Mouse (Mus musculus) adrenal gland, postnatal 25 days (tissue): Measurements from ENCODE around the gene Gabpb1. TPM values are rescaled to one million over a fixed set of nuclear protein-coding genes. Genes with fewer than 3 reads are reported as not detected.

Experiments used
- DNase-seq: peaks from one replicate; pipeline ENCODE4 v3.0.0; 2021; ENCODE audit warnings: mixed read lengths
- long read RNA-seq: library from polyadenylated mRNA; stranded (forward); transcript quantifications from one replicate; pipeline ENCODE4 v2.0.0, GENCODE M21; 2021
- total RNA-seq: library from RNA; stranded (reverse); gene quantifications from 2 replicates; pipeline ENCODE4 v1.2.3, GENCODE M21; 2021

Gabpb1 gene
- total RNA-seq, result 18.4 and 19.6 TPM in 2 replicates
- long read RNA-seq, full-length matches to known transcripts, result 25 of 30 reads
- long read RNA-seq, partial matches to known transcripts, result 1 of 30 reads
- long read RNA-seq, other reads (novel, unspliced or antisense), result 4 of 30 reads

DNA sequence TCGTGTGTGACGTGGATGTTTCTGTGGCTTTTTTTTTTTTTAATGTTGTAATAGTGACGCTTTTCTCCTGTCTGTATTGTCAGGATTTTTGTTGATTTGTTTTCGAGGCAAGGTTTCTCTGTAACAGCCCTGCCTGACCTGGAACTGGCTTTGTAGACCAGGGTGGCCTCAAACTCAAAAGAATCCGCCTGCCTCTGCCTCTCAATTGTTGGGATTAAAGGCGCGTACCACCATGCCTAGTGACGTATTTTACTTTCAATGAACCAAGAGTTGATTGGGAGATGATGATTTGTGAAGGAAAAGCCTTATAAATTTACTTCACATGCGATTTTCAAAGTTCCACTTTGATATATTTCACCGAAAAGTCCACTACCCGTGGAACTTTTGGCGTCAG, at the start of gene Gabpb1:
Gabpb1 (minus strand) TSS at position 216 of the 394 bp plus-strand sequence.
- no peak for DNase-seq

DNA sequence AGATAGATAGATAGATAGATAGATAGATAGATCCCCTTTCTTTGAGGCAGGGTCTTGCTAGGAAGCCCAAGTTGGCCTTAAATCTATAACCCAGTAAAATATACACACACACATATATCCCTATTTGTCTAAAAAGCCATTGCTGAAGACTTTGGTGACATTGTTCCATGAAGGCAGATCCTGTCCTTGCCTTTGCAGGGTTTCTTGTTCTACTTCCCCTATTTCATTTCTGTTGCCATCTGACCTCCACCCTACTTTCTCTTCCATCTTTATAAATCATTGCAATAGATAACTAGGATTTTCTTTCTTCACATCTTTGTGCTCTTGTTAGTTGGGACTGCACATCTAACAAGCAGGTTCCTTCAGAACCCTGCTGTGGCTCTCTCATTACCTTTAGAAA, 36.8 kb upstream of the Gabpb1 start:
- DNase-seq, result no peak

DNA sequence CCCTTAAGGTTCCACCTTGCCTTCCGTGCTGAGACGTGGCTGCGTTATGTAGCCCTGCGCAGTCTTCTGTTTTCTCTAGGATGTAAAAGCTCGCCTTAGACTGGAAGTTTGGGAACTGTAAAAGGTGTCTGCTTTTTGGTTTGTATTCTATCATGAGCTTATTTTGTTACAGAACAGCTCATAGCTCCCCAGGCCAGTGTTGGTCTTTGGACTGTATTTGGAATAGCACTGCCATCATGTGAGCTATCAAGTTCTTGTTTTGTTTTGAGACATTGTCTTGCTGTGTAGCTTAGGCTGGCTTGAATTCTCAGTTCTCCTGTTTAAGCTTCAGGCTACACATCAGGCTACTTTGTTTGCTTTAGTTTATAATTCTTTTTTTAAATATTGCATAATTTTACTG, 36.4 kb upstream of the Gabpb1 start:
- DNase-seq, result no peak

DNA sequence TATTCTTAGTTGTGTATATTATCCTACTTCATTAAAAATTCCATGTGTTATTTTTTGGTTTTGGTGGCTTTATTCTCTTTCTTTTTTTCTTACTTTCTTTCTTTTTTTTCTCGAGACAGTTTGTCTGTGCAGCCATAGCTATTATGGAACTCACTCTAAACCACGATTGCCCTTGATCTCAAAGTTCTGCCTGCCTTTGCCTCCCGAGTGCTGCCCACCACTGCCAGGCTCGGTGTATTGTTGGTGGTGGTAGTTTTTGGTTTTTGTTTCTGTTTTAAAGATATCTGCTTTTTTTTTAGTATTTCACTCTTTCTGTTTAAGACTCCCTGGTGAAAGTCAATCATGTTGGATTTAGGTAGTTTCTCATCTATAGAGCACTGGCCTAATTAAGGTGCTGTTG, 32.2 kb upstream of the Gabpb1 start:
- no peak for DNase-seq

DNA sequence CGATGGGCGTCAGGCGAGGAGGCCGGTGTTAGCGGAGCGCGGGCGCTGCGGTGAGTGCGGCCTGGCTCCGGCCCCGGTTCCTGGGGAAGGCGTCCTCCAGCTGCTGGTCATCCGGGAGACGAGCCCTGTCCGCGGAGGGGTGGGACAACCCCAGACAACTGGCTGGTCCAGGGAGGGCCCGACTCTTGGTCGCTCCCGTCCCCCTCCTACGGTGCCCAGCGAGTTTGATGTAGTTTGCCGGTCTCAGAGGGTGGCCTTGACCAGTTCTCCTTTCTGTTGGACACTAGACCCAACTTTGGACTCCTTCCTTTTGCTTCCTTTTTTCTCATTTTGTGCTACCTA, 31.3 kb upstream of the Gabpb1 start:
- no peak for DNase-seq

DNA sequence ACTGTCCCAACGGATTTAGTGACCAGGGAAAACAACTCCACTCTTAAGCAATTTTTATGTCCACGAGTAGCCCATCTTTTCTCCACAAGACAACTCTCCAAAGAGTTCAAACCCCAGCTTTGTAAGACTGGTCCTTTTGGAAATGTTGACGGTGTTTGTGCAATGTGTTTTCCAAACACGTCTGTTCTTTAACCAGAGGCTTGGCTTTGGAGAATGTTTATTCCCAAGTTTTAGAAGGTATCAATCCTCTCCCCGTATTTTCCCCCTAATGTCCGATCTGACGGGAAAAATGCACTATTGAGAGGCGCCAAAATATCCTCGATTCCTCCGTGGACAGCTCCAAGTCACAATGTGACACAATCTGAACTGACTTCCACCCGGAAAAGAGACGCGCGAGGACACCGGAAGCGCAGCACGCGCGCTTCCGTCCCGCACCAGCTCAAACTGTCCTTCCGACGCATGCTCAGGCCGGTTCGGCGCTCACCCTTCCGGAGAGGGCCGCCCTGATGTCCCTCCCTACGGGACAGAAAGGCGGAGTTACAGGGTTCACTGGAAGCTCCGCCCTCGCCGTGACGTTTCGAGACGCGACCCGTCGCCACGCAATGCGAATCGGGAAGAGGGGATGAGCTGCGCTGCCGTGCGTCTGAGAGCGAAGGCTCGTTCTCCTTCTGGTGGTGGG, 30.8 kb upstream of the Gabpb1 start, which contains the start of gene Usp8:
Usp8 (plus strand) TSS at position 570 of the 679 bp plus-strand sequence.
- DNase-seq, result peak; percentile 97

DNA sequence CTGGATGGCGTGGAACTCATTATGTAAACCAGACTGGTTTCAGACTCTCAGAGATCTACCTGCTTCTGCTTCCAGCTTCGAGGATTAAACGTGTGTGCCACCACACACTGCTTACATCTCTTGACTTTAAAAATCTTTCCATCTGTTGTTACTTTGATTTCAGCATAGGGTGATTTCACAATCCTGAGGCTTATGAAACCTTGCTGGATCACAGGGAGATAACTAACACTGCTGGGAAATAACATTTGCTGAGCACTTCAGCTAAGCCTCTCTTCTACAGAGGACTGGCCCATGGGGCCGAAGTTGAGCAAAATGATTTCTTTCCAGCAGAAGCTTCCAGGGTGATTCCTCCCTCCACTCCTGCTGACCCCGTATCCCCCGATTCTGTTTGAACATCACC, 19.1 kb upstream of the Gabpb1 start:
- no peak for DNase-seq

DNA sequence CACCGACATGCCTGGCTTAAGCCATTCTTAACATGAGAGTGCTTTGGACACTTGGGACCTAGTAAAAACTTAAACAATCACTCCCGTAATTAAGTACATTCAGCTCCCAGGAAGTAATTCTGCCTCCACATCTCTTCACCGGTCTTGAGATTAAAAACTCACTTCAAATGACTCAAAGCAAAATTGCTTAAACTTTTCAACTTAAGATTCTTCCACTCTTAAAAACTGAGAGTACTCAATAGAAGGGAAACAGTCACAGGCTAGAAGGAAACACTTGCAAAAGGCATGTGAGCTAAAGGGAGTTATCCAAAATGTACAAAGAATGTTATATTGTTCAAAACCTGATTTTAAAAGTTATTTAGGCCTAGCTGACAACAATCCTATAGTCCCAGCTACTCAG, 15.2 kb upstream of the Gabpb1 start:
- DNase-seq, result no peak

DNA sequence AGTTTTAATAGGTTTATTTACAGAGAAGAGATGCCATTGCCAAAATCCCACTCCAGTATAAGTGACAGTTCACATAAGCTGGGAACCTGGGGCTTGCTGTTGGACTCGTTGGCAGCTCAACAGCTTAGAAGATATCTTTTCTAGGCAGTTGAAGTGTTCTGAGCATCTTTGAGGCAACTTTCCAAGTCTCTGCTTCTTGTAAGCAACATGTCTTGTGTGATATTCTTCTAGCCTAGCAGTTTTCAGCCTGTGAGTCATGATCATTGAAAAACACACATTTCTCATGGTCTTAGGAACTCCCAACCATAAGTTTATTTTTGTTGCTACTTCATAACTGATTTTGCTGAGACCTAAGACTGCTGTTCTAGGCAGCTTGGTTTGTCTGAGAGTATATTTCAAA, 6.8 kb upstream of the Gabpb1 start:
- no peak for DNase-seq

DNA sequence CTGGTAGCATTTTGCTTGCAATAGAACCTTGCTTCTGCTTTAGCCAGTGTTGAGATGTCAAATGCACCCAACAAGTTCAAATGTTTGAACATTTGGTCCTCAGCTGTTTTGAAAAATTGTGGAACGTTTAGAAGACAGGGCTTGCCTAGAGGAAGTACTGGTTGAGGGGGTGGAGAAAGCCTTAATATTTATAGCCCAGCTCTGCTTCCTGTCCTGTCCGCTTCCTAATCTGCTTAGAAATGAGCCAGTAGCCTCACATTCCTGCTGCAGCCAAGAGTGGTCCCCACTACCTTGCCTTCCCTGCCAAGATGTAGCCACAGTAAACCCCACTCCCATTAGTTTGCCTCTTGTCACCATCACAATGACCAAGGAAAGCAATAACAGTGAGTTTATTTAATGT, 6.2 kb upstream of the Gabpb1 start:
- DNase-seq, result no peak

DNA sequence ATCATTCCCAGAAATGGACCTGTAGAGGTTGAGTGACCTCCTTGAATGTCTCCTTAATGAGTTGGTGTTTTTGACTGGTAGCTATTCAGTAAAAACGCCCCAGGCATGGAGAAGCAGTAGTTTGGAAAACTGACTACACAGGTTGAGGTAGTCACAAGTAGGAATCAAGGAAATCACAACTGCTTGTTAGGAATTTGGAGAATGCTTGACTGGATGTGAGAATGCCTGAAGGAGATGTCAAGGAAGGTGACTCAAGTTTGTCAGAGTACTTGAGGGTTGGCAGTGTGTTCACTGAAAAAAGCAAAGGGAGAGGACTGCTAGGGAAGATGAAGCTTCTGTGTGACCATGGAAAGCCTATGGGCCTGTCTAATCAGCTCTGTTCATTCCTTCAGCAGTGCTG, 1.2 kb upstream of the Gabpb1 start:
- no peak for DNase-seq

DNA sequence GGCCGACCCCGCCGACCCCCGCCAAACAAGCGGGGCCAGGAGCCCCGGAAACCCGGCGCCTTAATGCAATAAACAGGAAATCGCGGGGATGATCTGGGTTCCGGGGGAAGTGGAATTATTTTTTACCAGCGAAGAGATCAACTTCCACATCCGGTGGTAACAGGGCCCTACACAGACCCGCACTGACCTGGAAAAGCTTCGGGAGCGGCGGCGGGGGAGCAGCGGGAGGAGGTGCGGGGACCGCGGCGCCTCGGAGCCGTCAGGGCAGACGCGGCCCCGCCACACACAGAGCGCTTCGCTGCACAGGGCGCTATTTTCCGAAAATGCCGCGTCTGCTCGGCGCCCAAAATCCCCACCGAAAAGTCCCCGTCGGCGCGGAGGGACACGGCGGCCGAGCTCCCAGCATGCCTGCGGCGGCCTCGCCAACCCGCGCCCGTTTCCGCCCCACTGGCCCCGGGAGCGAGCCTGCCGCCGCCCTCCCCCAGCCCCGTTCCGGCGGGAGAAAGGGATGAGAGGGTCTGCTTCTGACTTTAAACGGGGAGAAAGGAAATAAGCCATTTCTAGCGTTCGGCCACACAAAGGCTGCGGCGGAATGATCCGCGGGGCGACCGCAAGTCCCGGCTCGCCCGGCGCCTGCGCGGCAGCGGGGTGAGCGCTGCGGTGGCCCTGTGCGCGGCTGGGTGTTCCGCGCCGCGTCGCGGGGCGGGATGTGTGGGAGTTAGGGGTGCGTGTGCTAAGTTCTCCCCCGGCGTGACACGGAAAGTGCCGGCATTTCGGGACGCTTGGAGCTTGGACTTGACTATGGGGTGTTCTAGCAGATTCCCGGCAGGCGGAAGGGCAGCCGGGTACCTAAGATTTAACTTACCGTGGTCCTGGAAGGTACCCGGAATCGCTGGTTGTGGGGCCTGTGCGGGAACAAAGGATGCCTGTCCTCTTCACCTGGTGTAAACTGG, 692 bp downstream of the Gabpb1 start:
- peak; percentile 84 for DNase-seq

DNA sequence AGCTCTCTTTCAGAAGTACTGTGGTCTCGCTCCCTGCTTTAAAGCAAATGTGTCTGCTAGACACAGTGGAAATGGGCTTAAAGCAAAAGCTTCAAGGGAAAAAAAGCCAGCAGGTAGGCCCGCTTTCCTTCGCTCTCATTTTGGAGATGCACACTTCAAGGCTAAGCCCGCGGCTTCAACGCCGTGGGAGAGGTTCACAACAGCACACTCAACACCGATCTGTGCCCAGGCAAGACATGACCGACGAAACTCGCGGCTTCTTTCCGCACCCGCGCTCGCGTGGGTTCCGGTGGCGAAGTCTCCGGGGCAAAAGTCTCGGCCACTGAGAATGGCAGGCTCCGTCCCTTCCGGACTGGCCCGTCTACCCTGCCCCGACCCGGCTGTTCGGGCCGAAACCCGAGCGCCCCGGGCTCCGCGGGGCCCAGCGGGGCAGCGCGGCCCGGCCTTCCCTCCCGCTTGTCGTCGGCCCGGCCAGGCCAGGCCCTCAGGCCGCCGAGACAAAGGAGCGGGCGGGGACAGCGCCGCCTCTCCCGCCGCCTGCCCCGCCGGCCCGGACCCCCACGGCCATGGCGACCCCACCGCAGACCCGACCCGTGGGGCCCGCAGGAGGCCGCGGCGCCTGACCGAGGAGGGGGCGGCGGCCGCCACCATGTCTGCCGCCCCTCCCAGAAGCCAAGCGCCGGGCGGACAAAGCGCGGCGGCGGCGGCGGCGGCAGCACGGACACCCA, 1.5 kb downstream of the Gabpb1 start:
- DNase-seq, result peak; percentile 53

DNA sequence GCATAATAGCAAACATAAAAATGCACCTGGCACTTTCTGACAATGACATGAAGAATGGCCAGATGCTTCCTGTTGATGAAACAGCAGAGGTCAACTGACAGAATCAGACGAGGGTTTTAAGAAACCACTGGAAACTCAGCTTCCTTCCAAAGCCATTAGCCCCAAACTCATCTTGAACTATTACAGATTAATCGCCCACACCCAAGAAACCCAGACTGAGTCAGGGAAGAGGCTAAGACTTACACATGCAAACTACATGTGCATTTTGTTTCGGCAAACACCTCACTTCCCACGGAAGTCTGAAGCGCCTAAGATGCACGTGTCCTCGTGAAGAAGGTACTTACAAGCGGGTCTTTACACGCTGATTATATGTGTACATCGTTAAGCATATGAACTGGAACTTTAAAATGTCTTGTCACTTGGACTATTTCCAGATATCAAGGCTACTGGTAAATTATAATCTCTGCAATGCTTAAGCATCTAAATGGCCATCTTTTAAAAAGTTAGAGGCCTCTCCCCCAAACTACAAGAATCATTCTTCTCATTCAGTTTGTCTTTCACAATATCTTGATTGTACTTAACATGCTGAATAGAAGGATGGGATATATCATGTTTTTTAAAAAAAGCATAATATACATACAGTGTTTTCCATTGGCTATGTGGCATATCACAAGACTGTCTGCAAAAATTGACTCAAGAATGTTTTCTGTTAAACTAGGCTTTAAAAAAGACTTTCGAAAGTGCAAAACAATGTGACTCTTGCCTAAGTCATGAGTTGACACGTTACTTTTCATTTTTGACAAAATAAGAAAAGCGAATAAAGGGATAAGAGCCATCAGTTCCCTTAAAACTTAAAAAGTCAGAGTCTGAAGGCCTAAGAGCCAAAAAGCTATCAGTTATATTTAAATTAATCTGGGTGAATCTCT, 2.6 kb downstream of the Gabpb1 start:
- no peak for DNase-seq

DNA sequence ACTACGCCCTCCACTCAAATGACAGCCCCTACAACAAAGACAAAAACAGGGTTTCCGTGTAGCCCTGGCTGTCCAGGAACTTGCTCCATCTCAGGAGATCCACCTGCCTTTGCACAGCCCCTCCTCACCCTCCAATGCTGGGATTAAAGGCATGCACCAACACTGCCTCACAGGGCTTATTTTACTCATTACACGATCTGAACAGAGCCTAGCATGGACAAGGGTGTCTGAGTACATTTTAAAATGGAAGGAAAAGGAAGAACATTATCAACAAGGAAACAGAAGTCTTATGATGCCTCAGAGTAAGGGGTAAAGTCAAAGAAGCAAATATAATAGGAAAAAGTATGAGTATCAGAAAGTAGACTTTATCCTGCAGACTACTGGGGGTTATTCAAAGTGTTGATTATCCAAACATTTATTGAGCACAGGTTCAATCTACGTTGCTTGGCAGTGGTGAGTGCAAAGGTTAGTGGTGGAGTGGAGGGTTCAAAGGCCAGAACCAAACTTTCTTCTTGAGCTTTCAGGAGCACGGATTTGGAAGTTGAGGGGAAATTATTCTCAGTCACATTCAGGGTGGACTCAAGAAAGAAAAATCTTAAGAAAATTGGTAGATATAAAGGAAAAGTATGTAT, 7.4 kb downstream of the Gabpb1 start:
- DNase-seq, result no peak

DNA sequence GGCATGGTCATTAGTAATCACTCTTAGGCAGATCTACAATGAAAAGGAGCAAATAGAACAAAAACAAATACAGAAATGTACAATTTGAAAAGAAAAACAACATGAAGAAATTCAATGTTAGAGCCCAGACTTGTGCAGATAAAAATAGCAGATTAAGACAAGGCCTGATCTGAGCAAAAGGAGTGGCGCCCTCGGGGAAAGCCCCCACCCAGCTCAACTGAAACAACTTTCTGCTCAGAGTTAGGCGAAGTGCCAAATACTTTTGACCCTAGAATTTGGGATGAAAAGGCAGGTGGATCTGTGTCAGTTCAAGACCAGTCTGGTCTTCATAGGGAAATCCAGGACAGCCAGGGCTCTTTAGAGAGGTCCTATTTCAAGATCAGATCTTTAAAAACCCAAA, 10.2 kb downstream of the Gabpb1 start:
- no peak for DNase-seq

DNA sequence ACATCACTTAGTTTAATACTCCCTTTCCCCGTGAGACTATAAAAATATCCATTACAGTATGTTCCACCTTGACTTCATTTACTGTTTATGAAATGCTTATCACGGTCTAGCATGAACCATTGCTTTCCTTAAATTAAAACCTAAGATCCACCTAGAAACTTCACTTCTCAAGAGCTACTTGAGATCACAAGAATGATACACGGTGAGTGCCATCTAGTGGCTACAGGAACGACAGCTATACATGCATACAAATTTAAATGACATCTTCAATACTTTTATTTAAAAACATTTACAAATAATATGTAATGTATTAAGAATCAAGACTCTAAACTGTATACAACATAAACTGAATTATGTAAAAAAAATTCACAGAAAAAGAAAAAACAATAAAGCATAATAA, 12.7 kb downstream of the Gabpb1 start:
- no peak for DNase-seq

DNA sequence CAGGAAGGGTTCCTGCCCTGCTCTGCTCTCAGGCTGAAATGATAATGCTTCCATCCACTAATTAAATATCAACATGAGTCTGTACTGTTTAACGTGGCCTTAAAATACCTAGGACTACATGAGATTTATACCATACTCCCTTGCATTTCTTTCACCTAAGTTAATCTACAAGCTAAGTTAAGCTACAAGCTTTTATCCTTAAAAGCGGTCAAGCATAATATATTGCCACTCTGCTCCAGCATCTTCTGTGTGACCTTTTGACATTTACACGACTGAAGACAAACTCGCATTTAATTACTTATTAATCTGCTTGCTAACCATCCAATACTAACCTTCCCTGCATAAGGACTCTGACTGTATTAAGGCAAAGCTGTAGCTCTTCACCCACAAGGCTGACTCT, 23.2 kb downstream of the Gabpb1 start:
- DNase-seq, result no peak

DNA sequence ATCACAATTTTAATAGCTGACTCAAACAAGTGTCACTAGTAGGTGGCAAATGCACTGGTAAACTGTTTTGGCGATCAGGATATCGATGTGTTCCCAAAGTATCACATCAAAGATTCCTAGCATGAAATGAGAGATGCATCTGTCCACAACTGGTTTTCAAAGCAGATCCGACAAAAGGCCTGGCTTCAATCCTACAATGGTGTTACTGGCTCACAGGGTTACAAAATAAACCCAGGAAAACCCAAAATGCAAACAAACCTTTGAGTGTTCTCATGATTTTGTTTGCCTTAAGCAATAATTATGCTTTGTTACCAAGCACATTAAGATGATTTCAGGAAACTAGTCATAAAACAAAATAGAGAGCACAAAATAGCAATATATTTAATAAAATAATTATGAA, 28.4 kb downstream of the Gabpb1 start:
- DNase-seq, result no peak

DNA sequence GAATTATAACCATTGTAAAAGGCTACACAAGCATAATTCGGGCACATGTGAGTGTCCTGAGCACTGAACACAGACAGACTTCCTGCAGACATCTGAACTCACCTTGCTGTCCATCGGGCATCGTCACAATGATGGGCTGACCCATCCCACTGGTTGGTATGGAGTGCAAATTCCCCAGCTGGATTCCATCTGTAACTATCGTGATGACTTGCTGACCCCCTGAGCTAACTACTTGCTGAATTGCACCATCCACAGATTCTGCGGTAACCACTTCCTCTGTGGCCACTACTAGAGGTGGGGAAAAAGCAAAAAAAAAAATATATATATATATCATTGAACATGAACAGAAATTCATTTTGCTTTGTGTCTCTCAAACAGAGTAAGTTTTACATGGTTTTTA, 29.7 kb downstream of the Gabpb1 start:
- no peak for DNase-seq

DNA sequence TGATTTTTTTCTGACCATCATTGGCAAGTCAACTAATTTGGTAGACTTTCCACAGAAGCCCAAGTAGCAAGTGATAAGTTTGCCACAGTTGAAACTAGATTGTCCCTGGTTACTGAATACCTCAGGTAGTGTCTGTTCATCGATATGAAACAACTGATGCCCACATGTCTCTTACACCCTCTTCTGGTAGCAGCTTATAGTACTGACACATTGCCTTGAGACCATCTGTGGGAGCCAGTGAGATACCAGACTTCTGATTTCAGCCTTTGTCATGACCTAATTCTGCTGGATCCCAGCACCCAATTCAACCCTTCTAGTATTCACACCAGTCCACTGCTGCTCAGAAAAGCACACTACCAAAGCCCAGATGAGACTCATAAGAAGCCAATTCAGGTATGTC, 31.4 kb downstream of the Gabpb1 start:
- no peak for DNase-seq
